Mouse (Mus musculus) heart, adult 2 months (tissue): ENCODE data around the gene Trp53.
"Not testable (repeated sequence)": the region's sequence is repeated elsewhere in the genome, so short reads cannot be mapped to it uniquely, and the experiment has no call there.

Experiments used
- CTCF ChIP-seq: fragments of 200-600 bp; IDR thresholded peaks from 2 replicates; pipeline ENCODE4 v1.8.1; 2022; ENCODE audit warnings: antibody characterized with exemption, mild to moderate bottlenecking, moderate library complexity
- POLR2A ChIP-seq: fragments of 200-500 bp; IDR thresholded peaks from 2 replicates; pipeline ENCODE4 v1.6.1; 2011; ENCODE audit warnings: mild to moderate bottlenecking, low read depth, low read length, control low read depth; ENCODE audit not compliant: insufficient read depth

DNA sequence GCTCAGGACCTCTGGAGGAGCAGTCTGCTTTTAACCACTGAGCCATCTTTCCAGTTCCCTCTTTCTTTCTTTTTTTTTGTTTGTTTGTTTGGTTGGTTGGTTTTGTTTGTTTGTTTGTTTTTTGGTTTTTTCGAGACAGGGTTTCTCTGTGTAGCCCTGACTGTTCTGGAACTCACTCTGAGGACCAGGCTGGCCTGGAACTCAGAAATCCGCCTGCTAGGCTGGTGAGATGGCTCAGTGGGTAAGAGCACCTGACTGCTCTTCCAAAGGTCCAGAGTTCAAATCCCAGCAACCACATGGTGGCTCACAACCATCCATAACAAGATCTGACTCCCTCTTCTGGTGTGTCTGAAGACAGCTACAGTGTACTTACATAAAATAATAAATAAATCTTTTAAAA lies 44.2 kb downstream of the Trp53 start:
- TF ChIP-seq CTCF, POLR2A: not testable (repeated sequence)
